Mouse (Mus musculus): ENCODE results near the gene Rab4a. TPM values are rescaled to one million over a fixed set of nuclear protein-coding genes. Genes with fewer than 3 reads are reported as not detected.

Gene Rab4a
- polyA plus RNA-seq, 1 experiment from 2014 or later, result 38.3 TPM

GRCm38 (mm10) chr8:123840578-123841345, 35.0 kb downstream of the Rab4a start:
- WGBS (ENCODE audit: insufficient replicate concordance), result 82% methylated on average over 15 of the region's 15 CpGs
- no peak for ATAC-seq
- H3K4me1 ChIP-seq, result peaks cover 3% of the 10 kb centered on the region; the same call in 1 of the 2 replicates
- no peak overlapping the region for H3K27ac ChIP-seq
- no peak overlapping the region for H3K4me2 ChIP-seq
- H3K27me3 ChIP-seq (replicated peaks), result no peaks in the 10 kb centered on the region
- H3K9ac ChIP-seq, result no peak overlapping the region
- no peak overlapping the region for H3K4me3 ChIP-seq
- no peaks in the 10 kb centered on the region for H3K9me3 ChIP-seq (replicated peaks)
- peaks cover 62% of the 10 kb centered on the region for H3K36me3 ChIP-seq

DNA sequence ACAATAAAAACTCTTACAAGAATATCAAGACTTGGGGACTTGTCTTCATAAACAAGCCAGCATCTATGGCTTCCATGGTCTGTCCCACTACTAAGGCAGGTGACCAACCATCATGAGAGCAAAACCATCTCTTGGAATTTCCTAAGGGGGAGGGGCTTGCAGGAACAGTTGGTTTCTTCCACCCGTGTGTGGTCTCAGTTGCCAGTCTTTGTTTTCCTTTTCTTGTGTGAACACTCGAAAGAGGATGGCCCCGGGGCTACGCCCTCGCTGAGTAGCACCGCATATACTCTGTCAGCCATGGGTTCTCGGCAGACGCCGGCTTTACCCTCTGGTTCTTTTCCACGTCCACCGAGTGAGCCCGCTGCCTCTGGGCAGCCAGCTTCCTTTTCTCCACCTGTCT, 36.3 kb downstream of the Rab4a start:
- Histone ChIP-seq H3K27me3 (replicated peaks) (no peaks in the 10 kb centered on the region), H3K36me3 (peaks cover 49% of the 10 kb centered on the region), H3K4me1 (peaks cover 8% of the 10 kb centered on the region; the same call in 1 of the 2 replicates), H3K27ac (no peak overlapping the region), H3K9me3 (replicated peaks) (no peaks in the 10 kb centered on the region), H3K4me3 (no peak overlapping the region), H3K9ac (no peak overlapping the region), H3K4me2 (no peak overlapping the region)
- ATAC-seq, result no peak
- 87% methylated on average over 12 of the region's 12 CpGs for WGBS (ENCODE audit: insufficient replicate concordance)

DNA sequence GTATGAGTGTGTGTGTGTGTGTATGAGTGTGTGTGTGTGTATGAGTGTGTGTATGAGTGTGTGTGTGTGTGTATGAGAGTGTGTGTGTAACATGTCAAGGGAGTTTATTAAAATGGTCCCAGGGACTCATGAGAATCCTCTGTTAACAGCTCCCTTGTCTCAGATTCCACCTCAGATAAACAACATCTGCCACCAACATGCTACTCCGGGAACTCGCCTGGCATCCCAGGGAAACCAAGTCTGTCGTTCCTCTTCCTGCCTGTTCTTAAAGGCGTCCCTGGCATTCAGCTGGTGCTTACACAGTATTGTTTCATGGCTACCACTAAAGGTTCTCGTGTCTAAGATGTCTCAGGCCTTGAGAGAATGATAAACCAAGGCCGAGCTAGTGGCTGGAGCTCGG, 38.6 kb downstream of the Rab4a start:
- peaks cover 18% of the 10 kb centered on the region for H3K4me1 ChIP-seq
- ATAC-seq, result no peak
- H3K36me3 ChIP-seq, result peaks cover 40% of the 10 kb centered on the region
- WGBS (ENCODE audit: insufficient replicate concordance), result 73% methylated on average over 7 of the region's 7 CpGs
- H3K27ac ChIP-seq, result no peak overlapping the region
- no peak overlapping the region for H3K4me2 ChIP-seq
- H3K9me3 ChIP-seq (replicated peaks), result no peaks in the 10 kb centered on the region
- no peak overlapping the region for H3K4me3 ChIP-seq
- no peaks in the 10 kb centered on the region for H3K27me3 ChIP-seq (replicated peaks)
- no peak overlapping the region for H3K9ac ChIP-seq

DNA sequence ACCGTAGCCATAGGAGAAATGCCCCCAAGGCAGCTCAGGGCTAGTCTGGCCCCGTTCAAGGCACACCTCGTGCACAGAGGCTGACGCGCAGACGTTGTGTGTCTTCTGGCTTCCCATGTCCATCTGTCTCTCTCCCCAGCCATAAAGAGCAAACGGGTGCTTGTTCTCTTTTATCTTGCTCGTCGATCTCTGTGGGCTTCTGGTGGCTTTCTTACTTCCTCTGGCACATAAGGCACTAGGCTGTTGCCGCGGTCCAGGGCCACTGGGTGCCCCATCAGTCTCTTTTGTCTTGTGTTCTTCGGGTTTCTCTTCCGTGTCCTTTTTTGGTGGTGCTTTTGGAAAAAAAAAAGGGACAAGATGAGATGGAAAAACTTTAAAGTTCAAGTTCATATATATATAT, 39.3 kb downstream of the Rab4a start:
- Histone ChIP-seq H3K9ac (no peak overlapping the region), H3K27me3 (replicated peaks) (no peaks in the 10 kb centered on the region), H3K36me3 (peaks cover 40% of the 10 kb centered on the region), H3K27ac (no peak overlapping the region), H3K4me2 (no peak overlapping the region), H3K4me3 (no peak overlapping the region), H3K4me1 (peaks cover 18% of the 10 kb centered on the region), H3K9me3 (replicated peaks) (no peaks in the 10 kb centered on the region)
- 33% methylated on average over 13 of the region's 13 CpGs for WGBS (ENCODE audit: insufficient replicate concordance)
- ATAC-seq, result no peak

DNA sequence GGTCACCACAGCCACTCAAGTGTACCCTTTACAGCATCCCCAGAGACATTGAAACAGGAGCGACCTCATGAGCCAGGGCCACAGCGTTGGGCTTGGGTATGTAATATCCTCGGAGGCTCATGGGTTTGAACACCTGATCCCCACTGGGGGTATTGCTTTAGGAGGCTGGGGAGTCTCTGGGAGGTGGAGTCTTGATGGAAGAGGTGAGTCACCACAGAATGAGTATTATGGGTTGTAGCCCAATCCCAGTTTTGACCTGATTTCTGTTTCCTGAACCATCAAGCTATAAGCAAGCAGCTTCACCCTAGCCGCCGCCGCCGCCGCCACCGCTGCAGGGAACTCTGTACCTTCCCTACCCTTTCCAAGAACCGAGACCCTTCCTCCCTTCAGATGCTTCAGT, 40.2 kb downstream of the Rab4a start:
- H3K9ac ChIP-seq, result no peak overlapping the region
- H3K4me3 ChIP-seq, result no peak overlapping the region
- no peak for ATAC-seq
- peaks cover 18% of the 10 kb centered on the region for H3K4me1 ChIP-seq
- no peak overlapping the region for H3K27ac ChIP-seq
- H3K27me3 ChIP-seq (replicated peaks), result no peaks in the 10 kb centered on the region
- 86% methylated on average over 10 of the region's 10 CpGs for WGBS (ENCODE audit: insufficient replicate concordance)
- H3K36me3 ChIP-seq, result peaks cover 38% of the 10 kb centered on the region
- H3K4me2 ChIP-seq, result no peak overlapping the region
- no peaks in the 10 kb centered on the region for H3K9me3 ChIP-seq (replicated peaks)

- no peak for ATAC-seq
- WGBS (ENCODE audit: insufficient replicate concordance), result 81% methylated on average over 12 of the region's 12 CpGs
- Histone ChIP-seq H3K27ac (no peak overlapping the region), H3K27me3 (replicated peaks) (no peaks in the 10 kb centered on the region), H3K4me3 (no peak overlapping the region), H3K9ac (no peak overlapping the region), H3K4me2 (no peak overlapping the region), H3K36me3 (peaks cover 32% of the 10 kb centered on the region), H3K4me1 (peaks cover 18% of the 10 kb centered on the region), H3K9me3 (replicated peaks) (no peaks in the 10 kb centered on the region)
Measured at GRCm38 (mm10) chr8:123846509-123846908, 40.7 kb downstream of the Rab4a start.

DNA sequence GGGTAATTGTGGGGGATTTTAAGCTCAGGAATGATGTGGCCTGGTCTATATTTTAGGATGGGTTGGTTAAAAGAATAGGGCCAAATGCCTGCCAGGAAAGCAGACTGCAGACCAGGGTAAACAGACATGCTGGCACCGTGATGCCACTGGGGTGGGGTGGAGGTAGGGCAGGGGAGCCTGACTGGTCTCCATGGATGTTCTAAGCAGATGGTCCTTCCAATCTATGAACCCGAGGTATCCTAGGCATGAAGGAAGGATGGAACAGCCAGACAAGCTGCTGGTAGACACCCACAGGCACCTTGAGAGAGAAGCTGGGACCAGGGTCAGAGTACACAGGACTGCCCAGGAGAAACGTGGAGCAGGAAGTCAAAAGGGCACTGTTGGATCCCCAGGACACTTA, 41.8 kb downstream of the Rab4a start:
- no peaks in the 10 kb centered on the region for H3K27me3 ChIP-seq (replicated peaks)
- no peak overlapping the region for H3K4me2 ChIP-seq
- H3K36me3 ChIP-seq, result peaks cover 22% of the 10 kb centered on the region
- no peak for ATAC-seq
- H3K9ac ChIP-seq, result no peak overlapping the region
- no peak overlapping the region for H3K27ac ChIP-seq
- no peak overlapping the region for H3K4me3 ChIP-seq
- H3K9me3 ChIP-seq (replicated peaks), result no peaks in the 10 kb centered on the region
- WGBS (ENCODE audit: insufficient replicate concordance), result 60% methylated on average over 3 of the region's 3 CpGs
- peaks cover 27% of the 10 kb centered on the region for H3K4me1 ChIP-seq

DNA sequence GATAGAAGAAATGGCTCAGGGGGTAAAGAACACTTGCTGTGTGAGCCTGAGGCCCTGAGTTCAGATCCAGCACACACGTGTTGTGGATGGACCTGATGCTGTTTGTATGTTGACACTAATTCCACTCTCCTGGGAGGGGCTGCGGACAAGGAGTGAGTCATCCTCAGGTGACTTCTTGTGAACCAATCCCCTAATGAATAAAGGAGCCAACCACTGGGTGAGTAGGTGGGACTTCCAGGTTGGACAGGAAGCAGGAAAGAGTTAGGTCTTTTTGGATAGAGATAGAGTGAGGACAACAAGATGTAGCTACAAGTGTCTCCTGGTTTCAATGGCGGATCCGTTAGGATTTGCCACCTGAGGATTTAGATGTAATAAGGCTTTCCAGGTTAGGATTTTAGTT, 43.6 kb downstream of the Rab4a start:
- no peak for ATAC-seq

GRCm38 (mm10) chr8:123851590-123851989, 45.8 kb downstream of the Rab4a start:
- no peak overlapping the region for H3K9ac ChIP-seq
- H3K4me3 ChIP-seq, result no peak overlapping the region
- no peak for ATAC-seq
- H3K4me1 ChIP-seq, result peaks cover 36% of the 10 kb centered on the region; the same call in 1 of the 2 replicates
- 0 out of 2 replicates have a peak, but pooled peaks cover 4% of the 10 kb centered on the region for H3K9me3 ChIP-seq (replicated peaks)
- WGBS (ENCODE audit: insufficient replicate concordance), result 60% methylated on average over 5 of the region's 5 CpGs
- H3K36me3 ChIP-seq, result no peaks in the 10 kb centered on the region
- no peak overlapping the region for H3K4me2 ChIP-seq
- H3K27me3 ChIP-seq (replicated peaks), result no peaks in the 10 kb centered on the region
- no peak overlapping the region for H3K27ac ChIP-seq

More for the DNA sequence above, 43.6 kb downstream of the Rab4a start:
- Histone ChIP-seq H3K4me2 (no peak overlapping the region), H3K4me1 (peaks cover 29% of the 10 kb centered on the region), H3K27me3 (replicated peaks) (no peaks in the 10 kb centered on the region), H3K27ac (no peak overlapping the region), H3K36me3 (peaks cover 9% of the 10 kb centered on the region), H3K9ac (no peak overlapping the region), H3K4me3 (no peak overlapping the region), H3K9me3 (replicated peaks) (no peaks in the 10 kb centered on the region)
- WGBS (ENCODE audit: insufficient replicate concordance), result 75% methylated on average over 4 of the region's 4 CpGs

DNA sequence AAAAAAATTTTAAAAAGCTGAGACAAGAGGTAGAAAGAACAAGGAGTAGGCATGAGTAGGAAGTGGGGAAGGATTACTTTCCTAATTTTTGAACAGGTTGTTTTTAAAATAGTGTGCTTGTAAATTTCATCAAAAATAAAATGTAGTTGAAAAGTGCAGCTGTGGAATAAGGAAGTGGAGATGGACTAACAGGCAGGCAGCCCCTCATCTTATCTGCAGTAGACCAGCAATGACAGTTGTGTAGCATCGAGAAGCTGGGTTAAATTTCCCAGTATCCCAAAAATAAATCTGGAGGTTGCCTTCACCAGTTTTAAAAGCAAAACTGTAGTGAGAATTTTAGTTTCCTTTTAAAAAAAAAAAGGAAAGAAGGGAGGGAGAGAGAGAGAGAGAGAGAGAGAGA, 48.5 kb downstream of the Rab4a start:
- H3K27me3 ChIP-seq (replicated peaks), result no peaks in the 10 kb centered on the region
- H3K27ac ChIP-seq, result no peak overlapping the region
- H3K4me2 ChIP-seq, result no peak overlapping the region
- H3K4me3 ChIP-seq, result no peak overlapping the region
- H3K4me1 ChIP-seq, result peaks cover 46% of the 10 kb centered on the region
- 0 out of 2 replicates have a peak, but pooled peaks cover 4% of the 10 kb centered on the region for H3K9me3 ChIP-seq (replicated peaks)
- no peak overlapping the region for H3K9ac ChIP-seq
- WGBS (ENCODE audit: insufficient replicate concordance), result 18% methylated on average over 1 of the region's 1 CpGs
- no peaks in the 10 kb centered on the region for H3K36me3 ChIP-seq
- ATAC-seq, result no peak

GRCm38 (mm10) chr8:123854733-123855475, 49.1 kb downstream of the Rab4a start:
- no peak overlapping the region for H3K9ac ChIP-seq
- no peak for ATAC-seq
- no peak overlapping the region for H3K4me2 ChIP-seq
- H3K9me3 ChIP-seq (replicated peaks), result 0 out of 2 replicates have a peak, but pooled peaks cover 4% of the 10 kb centered on the region
- H3K36me3 ChIP-seq, result no peaks in the 10 kb centered on the region
- H3K4me3 ChIP-seq, result no peak overlapping the region
- H3K4me1 ChIP-seq, result peaks cover 47% of the 10 kb centered on the region
- H3K27me3 ChIP-seq (replicated peaks), result peaks cover 2% of the 10 kb centered on the region
- no peak overlapping the region for H3K27ac ChIP-seq
- 67% methylated on average over 9 of the region's 9 CpGs for WGBS (ENCODE audit: insufficient replicate concordance)

- peaks cover 42% of the 10 kb centered on the region for H3K4me1 ChIP-seq
- H3K9me3 ChIP-seq (replicated peaks), result 0 out of 2 replicates have a peak, but pooled peaks cover 4% of the 10 kb centered on the region
- 75% methylated on average over 3 of the region's 3 CpGs for WGBS (ENCODE audit: insufficient replicate concordance)
- H3K4me3 ChIP-seq, result peak overlapping the region; percentile 98
- peak overlapping the region; percentile 98 for H3K4me2 ChIP-seq
- H3K27ac ChIP-seq, result no peak overlapping the region
- ATAC-seq, result no peak
- no peaks in the 10 kb centered on the region for H3K36me3 ChIP-seq
- peaks cover 27% of the 10 kb centered on the region for H3K27me3 ChIP-seq (replicated peaks)
- H3K9ac ChIP-seq, result 0 out of 2 replicates have a peak overlapping the region, but pooled peaks have one; percentile 98
Measured at GRCm38 (mm10) chr8:123857361-123857760, 51.6 kb downstream of the Rab4a start.
